ENCODE assay signal across 8 mouse cellular contexts in genomic region chr5:73637337-73638107, GRCm38 (mm10). TPM values are rescaled to one million over a fixed set of nuclear protein-coding genes. Genes with fewer than 3 reads are reported as not detected.
DNase-seq lines count a peak whose midpoint lies in the region; ATAC-seq and TF ChIP-seq lines count a peak whose summit lies in the region.

No protein-coding gene starts in this region.

- TF ChIP-seq POLR2A in cerebellum, adult 2 months (IDR thresholded peaks at IDR 0.05; ENCODE audit: borderline replicate concordance, insufficient read depth, low read length), result no peak

- H3K4me1 ChIP-seq in cerebellum, adult 2 months (ENCODE audit: control insufficient read depth, insufficient read depth, low read length), result no peaks in the 10 kb centered on the region
- no peaks in the 10 kb centered on the region for H3K4me1 ChIP-seq in neural tube, embryonic 12.5 days
- peaks cover 4% of the 10 kb centered on the region; the same call in 1 of the 2 replicates for H3K4me1 ChIP-seq in hindbrain, embryonic 13.5 days (replicated peaks)
- peaks cover 5% of the 10 kb centered on the region for H3K4me1 ChIP-seq in neural tube, embryonic 15.5 days

- no peaks in the 10 kb centered on the region for H3K27me3 ChIP-seq in cerebellum, adult 2 months (ENCODE audit: control insufficient read depth, insufficient read depth, low read length)
- H3K27me3 ChIP-seq in neural tube, embryonic 12.5 days (replicated peaks), result no peaks in the 10 kb centered on the region
- no peaks in the 10 kb centered on the region for H3K27me3 ChIP-seq in hindbrain, embryonic 13.5 days
- H3K27me3 ChIP-seq in neural tube, embryonic 15.5 days (replicated peaks), result no peaks in the 10 kb centered on the region

- no peak overlapping the region for H3K27ac ChIP-seq in cerebellum, adult 2 months (ENCODE audit: insufficient read depth, low read length)
- H3K27ac ChIP-seq in neural tube, embryonic 12.5 days, result no peak overlapping the region
- H3K27ac ChIP-seq in hindbrain, embryonic 13.5 days, result peak overlapping the region; percentile 71
- H3K27ac ChIP-seq in neural tube, embryonic 15.5 days (replicated peaks), result peak overlapping the region; percentile 2

- no peak overlapping the region for H3K4me3 ChIP-seq in cerebellum, adult 2 months (replicated peaks; ENCODE audit: insufficient read depth, low read depth, low read length)
- no peak overlapping the region for H3K4me3 ChIP-seq in neural tube, embryonic 12.5 days
- no peak overlapping the region for H3K4me3 ChIP-seq in hindbrain, embryonic 13.5 days
- no peak overlapping the region for H3K4me3 ChIP-seq in neural tube, embryonic 15.5 days (replicated peaks)

- H3K36me3 ChIP-seq in neural tube, embryonic 12.5 days, result peaks cover 24% of the 10 kb centered on the region
- H3K36me3 ChIP-seq in hindbrain, embryonic 13.5 days, result peaks cover 53% of the 10 kb centered on the region
- H3K36me3 ChIP-seq in neural tube, embryonic 15.5 days, result peaks cover 57% of the 10 kb centered on the region

- H3K9me3 ChIP-seq in neural tube, embryonic 12.5 days, result no peaks in the 10 kb centered on the region
- no peaks in the 10 kb centered on the region for H3K9me3 ChIP-seq in hindbrain, embryonic 13.5 days
- H3K9me3 ChIP-seq in neural tube, embryonic 15.5 days (replicated peaks), result no peaks in the 10 kb centered on the region

- H3K4me2 ChIP-seq in neural tube, embryonic 12.5 days (replicated peaks), result no peak overlapping the region
- H3K4me2 ChIP-seq in hindbrain, embryonic 13.5 days, result no peak overlapping the region
- H3K4me2 ChIP-seq in neural tube, embryonic 15.5 days, result no peak overlapping the region

- H3K9ac ChIP-seq in neural tube, embryonic 12.5 days, result no peak overlapping the region
- peak overlapping the region; percentile 35; the same call in 1 of the 2 replicates for H3K9ac ChIP-seq in hindbrain, embryonic 13.5 days
- H3K9ac ChIP-seq in neural tube, embryonic 15.5 days (replicated peaks), result no peak overlapping the region

- peak in 1 of 2 experiments; percentile 41 for DNase-seq in cerebellum, adult 2 months
- no peak for DNase-seq in cerebellum, postnatal 14 days
- no peak for DNase-seq in neural tube, embryonic 10.5 days (ENCODE audit: extremely low spot score, low spot score)
- no peak for DNase-seq in gastrocnemius, postnatal 36 days
- no peak for DNase-seq in thymus, postnatal 14 days

- peak; percentile 32; the same call in 1 of the 2 replicates for TF ChIP-seq CTCF in cerebellum, adult 2 months (IDR thresholded peaks at IDR 0.05; ENCODE audit: borderline replicate concordance, insufficient read depth, low read depth, low read length)

- 44% methylated on average over 8 of the region's 8 CpGs for WGBS in cerebellum, adult 2 months
- 49% methylated on average over 8 of the region's 8 CpGs for whole genome bisulfite sequencing in neural tube, embryonic 12.5 days
- WGBS in hindbrain, embryonic 13.5 days, result 46% methylated on average over 8 of the region's 8 CpGs
- 42% methylated on average over 8 of the region's 8 CpGs for WGBS in neural tube, embryonic 15.5 days

- intact Hi-C loops in gastrocnemius, postnatal 36 days (cut with DNase I), result loop anchor here (1.0 kb wide), 1 partner anchor 206 kb away; no protein-coding TSS in a partner anchor

- peak; percentile 67; the same call in 1 of the 2 replicates for ATAC-seq in neural tube, embryonic 12.5 days (ENCODE audit: low FRiP score, low read depth)
- ATAC-seq in hindbrain, embryonic 13.5 days (ENCODE audit: low FRiP score), result peak; percentile 83
- ATAC-seq in neural tube, embryonic 15.5 days (ENCODE audit: low FRiP score), result peak; percentile 81

RNA-seq across cellular contexts. Expression of gene Lrrc66, which starts 5.2 kb away (rescaled TPM):
- polyA plus RNA-seq in cerebellum, adult 2 months (2012; rRNA removed), result not detected in 2 replicates
- polyA plus RNA-seq in neural tube, embryonic 12.5 days (2016; fragmentation: Nextera tagmentation; extraction: Ambion mirVana), result not detected in 2 replicates
- polyA plus RNA-seq in hindbrain, embryonic 13.5 days (2015; fragmentation: Nextera tagmentation; extraction: Ambion mirVana), result not detected in 2 replicates
- polyA plus RNA-seq in neural tube, embryonic 15.5 days (2015; fragmentation: Nextera tagmentation; extraction: Ambion mirVana), result 0.04 and 0.61 TPM in 2 replicates
- not detected for total RNA-seq in gastrocnemius, postnatal 36 days (2021)

RNA-seq across cellular contexts. Expression of gene Sgcb, which starts 10.1 kb away (rescaled TPM):
- polyA plus RNA-seq in cerebellum, adult 2 months (2012; rRNA removed), result 47.8 and 50.9 TPM in 2 replicates
- 27.0 and 30.7 TPM in 2 replicates for polyA plus RNA-seq in neural tube, embryonic 12.5 days (2016; fragmentation: Nextera tagmentation; extraction: Ambion mirVana)
- 29.5 and 32.3 TPM in 2 replicates for polyA plus RNA-seq in hindbrain, embryonic 13.5 days (2015; fragmentation: Nextera tagmentation; extraction: Ambion mirVana)
- polyA plus RNA-seq in neural tube, embryonic 15.5 days (2015; fragmentation: Nextera tagmentation; extraction: Ambion mirVana), result 51.5 and 55.5 TPM in 2 replicates
- 10 to 100 TPM; 88.6 to 89.2 TPM for total RNA-seq in gastrocnemius, postnatal 36 days (2021)

RNA-seq across cellular contexts. Expression of gene Spata18, which starts 13.7 kb away (rescaled TPM):
- 0.26 and 0.89 TPM in 2 replicates for polyA plus RNA-seq in cerebellum, adult 2 months (2012; rRNA removed)
- 0.13 TPM in 1 of 2 replicates, not detected in the other for polyA plus RNA-seq in neural tube, embryonic 12.5 days (2016; fragmentation: Nextera tagmentation; extraction: Ambion mirVana)
- polyA plus RNA-seq in hindbrain, embryonic 13.5 days (2015; fragmentation: Nextera tagmentation; extraction: Ambion mirVana), result 0.45 and 1.4 TPM in 2 replicates
- 0.14 TPM in 2 replicates for polyA plus RNA-seq in neural tube, embryonic 15.5 days (2015; fragmentation: Nextera tagmentation; extraction: Ambion mirVana)
- total RNA-seq in gastrocnemius, postnatal 36 days (2021), result not detected

Comparison
In these comparisons a context has a peak if more than half of its experiments do, and no peak if none do; other contexts are left out.
1. H3K27ac ChIP-seq: peak in hindbrain, embryonic 13.5 days (single experiment) and neural tube, embryonic 15.5 days (single experiment); none in cerebellum, adult 2 months (single experiment) and neural tube, embryonic 12.5 days (single experiment).
2. Peak in every context shown above with its lines, with median percentiles within 50 percentile points of each other: ATAC-seq.